Mouse (Mus musculus) spleen, adult 18-20 months (tissue): ENCODE measurements around the gene Efcab10.

Experiments used
- DNase-seq, 2 experiments: peaks; one replicate each; pipeline ENCODE4 v3.0.0; 2022; ENCODE audit warnings: mixed read lengths in 2 of 2

Efcab10 gene

GRCm38 (mm10) chr12:33394804-33395623, at the start of gene Efcab10:
Gene Efcab10 (plus strand): TSS chr12:33394854.
- no peak for DNase-seq

GRCm38 (mm10) chr12:33344970-33345772, 49.5 kb upstream of the Efcab10 start:
- no peak for DNase-seq

- DNase-seq, result no peak
Observed at GRCm38 (mm10) chr12:33345773-33346435, 48.8 kb upstream of the Efcab10 start.

- no peak for DNase-seq
Observed at GRCm38 (mm10) chr12:33352671-33353070, 42.0 kb upstream of the Efcab10 start.

DNA sequence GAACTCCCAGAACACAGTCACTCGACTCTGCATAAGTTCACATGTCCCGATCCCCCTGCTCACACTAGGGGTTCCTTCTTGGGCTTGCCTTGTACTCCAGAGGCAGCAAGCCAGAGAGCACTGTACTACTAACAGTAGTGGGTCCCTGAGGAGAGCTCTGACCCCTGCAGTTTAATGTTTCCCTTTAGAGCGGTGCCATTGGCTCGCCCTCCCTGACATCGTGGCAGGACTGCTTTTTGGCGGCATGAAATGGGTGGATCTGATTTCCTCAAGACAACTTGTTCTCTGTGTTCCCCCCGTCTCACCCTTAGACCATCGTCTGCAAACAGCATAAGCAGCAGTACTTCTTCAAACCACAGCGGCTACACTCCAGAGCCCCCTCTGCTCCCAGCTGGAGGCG, 36.3 kb upstream of the Efcab10 start:
- DNase-seq, result no peak

DNA sequence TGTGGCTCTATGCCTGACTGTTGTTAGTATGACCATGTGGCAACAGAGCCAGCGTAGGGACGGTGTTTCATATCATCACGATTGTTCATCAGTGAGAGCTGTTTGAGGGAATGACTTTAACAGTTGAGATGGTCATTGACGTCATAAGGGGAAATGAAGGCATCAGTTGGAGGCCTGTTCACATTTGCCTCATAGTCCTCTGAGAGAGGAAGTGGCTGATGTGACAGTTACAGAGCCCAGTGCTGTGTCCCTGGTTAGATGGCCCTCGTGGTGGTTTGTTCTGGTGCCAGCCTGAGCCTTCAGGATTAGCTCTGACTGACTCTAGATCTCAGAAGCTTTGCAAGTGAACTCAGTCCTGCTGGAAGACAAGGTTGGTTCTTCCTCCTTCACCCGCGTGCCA, 35.4 kb upstream of the Efcab10 start:
- DNase-seq, result no peak

DNA sequence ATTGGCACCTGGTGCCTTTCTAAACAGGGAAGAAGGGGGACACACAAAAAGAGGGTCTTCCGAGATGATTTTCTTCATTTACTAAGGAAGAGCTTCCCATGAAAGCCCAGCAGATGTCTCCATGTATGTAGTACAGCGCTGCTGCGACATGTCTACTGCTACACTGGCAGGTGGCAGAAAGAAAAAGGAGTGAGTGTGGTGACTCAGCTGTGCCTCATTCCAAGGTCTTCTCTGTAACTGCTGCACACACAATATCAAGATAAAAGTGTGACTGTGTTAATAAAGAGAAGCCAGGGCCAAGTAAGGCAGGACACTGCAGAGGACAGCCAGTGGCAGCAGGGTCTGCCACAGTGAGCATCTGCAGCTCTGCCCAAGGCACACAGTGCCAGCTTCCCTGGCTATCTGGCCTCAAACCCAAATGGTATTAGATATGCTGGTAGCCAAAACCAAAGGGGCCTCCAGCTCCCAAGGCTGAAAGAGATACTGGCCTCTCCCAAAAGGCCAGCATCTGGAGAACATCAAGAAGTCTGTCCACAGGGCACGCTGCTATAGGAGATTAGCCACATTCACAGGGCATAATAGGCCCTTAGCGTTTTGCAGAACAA, 34.7 kb upstream of the Efcab10 start:
- DNase-seq, result no peak

DNA sequence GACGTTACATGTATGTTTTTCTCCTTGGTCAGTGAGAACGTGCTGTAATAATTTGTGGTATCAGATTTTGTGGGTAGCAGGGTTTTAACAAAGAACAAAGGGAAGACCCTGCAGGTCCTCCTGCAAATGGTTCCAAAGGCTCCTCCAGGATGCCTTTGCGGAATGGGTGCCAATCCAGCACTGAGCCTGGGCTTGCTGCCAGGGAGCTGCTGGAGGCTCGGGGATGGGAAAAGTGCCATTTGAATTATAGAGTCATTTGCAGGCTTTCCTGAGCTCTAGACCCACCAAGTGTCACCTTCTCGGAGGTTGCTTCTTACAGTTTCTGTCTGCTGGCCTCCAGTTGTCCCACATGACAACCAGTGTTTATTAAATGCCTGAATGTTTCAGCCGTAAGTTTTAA, 33.9 kb upstream of the Efcab10 start:
- DNase-seq, result no peak

DNA sequence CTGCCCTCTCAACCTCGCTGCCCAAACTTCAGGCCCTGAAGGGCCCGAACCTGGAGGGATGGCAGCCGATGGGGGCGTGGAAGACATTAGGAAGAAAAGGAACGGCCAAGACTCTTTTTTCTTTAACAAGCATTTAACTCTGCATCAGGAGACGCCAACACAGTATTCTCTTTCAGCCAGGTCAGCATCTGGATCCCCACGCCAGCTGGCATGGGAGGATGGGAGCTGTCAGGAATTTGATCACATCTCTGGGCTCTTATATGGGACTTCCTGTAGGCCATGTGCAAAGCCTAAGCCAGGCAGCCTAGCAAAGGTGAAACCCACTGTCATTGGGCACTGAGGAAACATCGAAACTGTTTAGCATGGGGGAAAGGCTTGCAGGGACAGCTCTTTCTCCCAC, 30.1 kb upstream of the Efcab10 start:
- no peak for DNase-seq

DNA sequence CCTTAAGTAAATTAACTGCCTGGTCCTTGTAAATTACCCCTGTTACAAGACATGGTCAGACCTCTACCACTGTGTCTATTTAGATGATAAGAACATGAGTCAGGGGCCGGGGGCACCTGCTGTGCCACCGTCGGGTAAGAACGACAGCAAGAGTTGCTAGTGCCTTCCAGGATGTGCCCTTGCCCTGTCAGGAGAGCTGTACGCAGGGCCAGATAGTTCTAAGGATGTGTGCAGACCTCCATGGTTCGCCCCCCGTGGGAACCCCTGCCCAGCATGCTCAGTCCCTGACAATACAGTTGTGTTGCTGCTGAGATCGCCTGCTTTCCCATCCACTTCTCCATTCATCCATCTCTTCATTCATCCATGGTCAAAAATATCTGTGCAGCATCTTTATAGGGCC, 29.5 kb upstream of the Efcab10 start:
- DNase-seq, result no peak

DNA sequence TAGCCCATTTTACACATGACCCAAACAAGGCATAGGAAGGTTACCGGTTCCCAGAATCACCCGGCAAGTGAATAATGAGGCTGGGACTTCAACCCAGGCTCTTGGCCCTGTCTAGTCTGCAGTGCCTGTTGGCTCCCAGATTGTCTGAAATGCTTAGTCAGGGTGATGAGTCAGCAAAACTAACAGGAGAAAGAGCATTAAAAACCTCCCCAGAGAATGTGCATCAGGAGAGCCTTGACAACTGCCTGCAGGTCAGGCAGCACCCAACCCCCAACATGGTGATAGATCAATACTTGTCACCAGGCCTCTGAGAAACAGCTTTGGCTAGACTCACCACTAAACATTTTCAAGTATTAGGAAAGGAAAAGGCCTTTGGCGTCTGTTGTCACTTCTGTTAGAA, 25.1 kb upstream of the Efcab10 start:
- no peak for DNase-seq

- peak; percentile 23 to 67 for DNase-seq
Observed at GRCm38 (mm10) chr12:33379624-33380445, 14.8 kb upstream of the Efcab10 start.

DNA sequence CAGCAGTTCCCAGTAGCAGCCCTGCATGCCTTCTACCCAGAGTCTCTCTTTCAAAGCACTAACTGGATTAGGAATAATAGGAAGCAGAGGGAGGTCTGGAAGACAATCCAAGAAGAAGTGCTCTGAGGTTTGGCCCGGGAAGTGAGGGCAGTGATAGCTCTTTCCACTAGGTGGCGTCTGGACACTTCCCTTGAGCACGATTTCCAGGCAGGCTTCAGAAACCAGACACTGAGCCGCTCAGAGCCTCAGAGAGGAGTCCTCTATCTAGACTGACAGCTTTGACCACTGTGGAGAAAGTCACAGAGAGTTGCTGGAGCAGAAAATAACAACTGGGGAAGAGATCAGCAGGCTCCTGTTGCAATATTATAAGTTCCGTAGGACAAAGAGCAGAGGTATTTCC, 5.8 kb upstream of the Efcab10 start:
- DNase-seq, result peak; percentile 12 to 56

GRCm38 (mm10) chr12:33390844-33391560, 3.7 kb upstream of the Efcab10 start:
- no peak for DNase-seq

GRCm38 (mm10) chr12:33403265-33403693, 8.6 kb downstream of the Efcab10 start:
- no peak for DNase-seq

- DNase-seq, result no peak
Observed at GRCm38 (mm10) chr12:33404996-33405395, 10.3 kb downstream of the Efcab10 start.

DNA sequence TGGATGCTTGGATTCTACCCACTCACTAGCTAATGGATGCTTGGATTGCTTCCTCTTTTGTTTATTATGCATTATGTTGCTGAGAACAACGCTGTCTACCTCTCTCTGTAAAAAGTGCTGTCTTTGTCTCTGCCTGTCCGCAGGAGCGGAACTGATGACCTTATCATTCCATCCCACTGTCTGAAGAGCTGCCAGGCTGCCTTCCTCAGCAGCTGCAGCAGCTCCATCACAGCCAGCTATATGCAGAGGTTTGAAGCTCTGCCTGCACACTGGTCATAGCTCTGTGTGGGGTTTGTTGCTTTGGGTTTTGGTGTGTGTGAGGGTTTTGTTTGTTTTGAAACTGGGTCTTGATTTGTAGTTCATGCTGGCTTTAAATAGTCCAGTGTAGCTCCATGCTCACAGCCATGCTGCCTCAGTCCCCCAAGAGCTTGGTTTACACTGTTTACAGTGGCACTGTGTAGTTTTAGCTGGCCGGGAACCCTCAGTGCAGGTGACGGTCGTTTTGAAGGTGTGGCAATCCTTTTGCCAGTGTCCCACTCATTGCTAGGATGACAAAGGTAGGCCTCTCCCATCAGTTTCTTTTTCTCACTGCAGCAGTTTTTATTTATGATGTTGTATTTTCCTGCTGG, 10.9 kb downstream of the Efcab10 start:
- DNase-seq, result no peak

DNA sequence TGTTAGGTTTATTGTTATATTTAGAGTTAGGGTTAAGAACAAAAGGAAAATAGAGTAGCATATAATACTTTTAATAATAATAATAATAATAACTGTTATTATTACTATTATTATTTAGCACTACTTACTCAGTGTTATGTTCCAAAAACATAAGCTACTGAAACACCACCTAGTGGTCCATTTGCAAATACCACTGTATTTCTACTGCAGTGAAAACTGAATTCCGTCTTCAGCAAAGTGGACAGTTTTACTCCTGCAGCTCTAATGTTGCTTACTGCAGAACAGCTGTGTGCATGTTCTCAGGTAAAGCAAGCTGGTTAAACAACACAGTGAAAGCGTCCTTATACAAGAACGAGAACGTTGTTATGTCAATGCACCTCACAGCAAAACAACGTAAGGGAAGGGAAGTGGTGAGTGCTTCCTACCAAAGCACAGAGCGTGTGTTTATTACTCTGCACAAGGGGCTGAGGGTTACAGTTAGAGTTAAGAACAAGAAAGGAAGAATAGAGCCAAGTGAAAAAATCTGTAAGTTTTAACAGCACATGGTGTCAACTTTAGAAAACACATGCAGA, 17.0 kb downstream of the Efcab10 start:
- no peak for DNase-seq

GRCm38 (mm10) chr12:33424329-33424728, 29.7 kb downstream of the Efcab10 start:
- DNase-seq, result no peak

- no peak for DNase-seq
Observed at GRCm38 (mm10) chr12:33427293-33427692, 32.6 kb downstream of the Efcab10 start.

DNA sequence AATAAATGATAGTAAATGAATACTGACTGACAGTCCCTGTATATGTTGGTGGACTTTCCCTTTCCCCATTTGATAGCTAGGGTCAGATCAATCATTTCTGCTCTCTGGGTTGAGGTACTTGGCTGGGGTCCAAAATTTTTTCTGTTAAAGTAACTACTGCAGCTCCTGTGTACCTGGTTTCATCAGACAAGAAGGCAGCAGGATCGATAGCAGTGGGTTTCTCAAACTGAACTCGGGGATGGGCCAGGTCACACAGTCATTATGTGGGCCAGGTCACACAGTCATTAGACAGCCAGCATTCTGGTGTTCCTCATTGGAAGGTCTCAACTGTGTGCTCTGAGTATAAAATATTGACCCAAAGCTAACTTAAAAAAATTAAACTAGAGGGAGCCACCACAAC, 33.1 kb downstream of the Efcab10 start:
- DNase-seq, result no peak
